Mouse (Mus musculus) megakaryocyte, embryonic 14.5 days (primary cell): Measurements from ENCODE around the gene Zdhhc21. TPM values are rescaled to one million over a fixed set of nuclear protein-coding genes. Genes with fewer than 3 reads are reported as not detected.

Experiments
- H3K27me3 ChIP-seq: replicated peaks from 2 replicates; pipeline ENCODE3; 2012; ENCODE audit warnings: inconsistent platforms
- H3K36me3 ChIP-seq: replicated peaks from 2 replicates; pipeline ENCODE3; 2012; ENCODE audit warnings: low read length, inconsistent platforms, mixed read lengths
- H3K4me1 ChIP-seq: 2 replicates; pipeline ENCODE4 v1.6.1; 2012; ENCODE audit warnings: inconsistent platforms
- H3K4me3 ChIP-seq: replicated peaks from 2 replicates; pipeline ENCODE3; 2012; ENCODE audit warnings: moderate library complexity, mild to moderate bottlenecking, inconsistent platforms
- H3K9me3 ChIP-seq: 2 replicates; pipeline ENCODE4 v1.6.1; 2012; ENCODE audit warnings: inconsistent platforms
- FLI1 ChIP-seq: IDR thresholded peaks from 2 replicates; pipeline ENCODE4 v1.6.1; 2012; ENCODE audit warnings: low read length, inconsistent platforms, mixed read lengths
- GATA1 ChIP-seq: IDR thresholded peaks from 3 replicates; pipeline ENCODE4 v1.6.1; 2012; ENCODE audit warnings: mixed read lengths, low read length, inconsistent platforms, borderline replicate concordance
- polyA plus RNA-seq: library from polyadenylated mRNA; stranded (reverse); fragments of >175 nt; gene quantifications from 2 replicates; pipeline ENCODE4 v1.2.3, GENCODE M21; 2012; ENCODE audit warnings: low replicate concordance; ENCODE audit not compliant: insufficient read depth

Gene Zdhhc21
- polyA plus RNA-seq, 1 experiment = 0.32 TPM

GRCm38 (mm10) chr4:82831155-82831554 lies 28.6 kb downstream of the Zdhhc21 start:
- TF ChIP-seq GATA1 = no peak
- H3K36me3 ChIP-seq = peaks cover 45% of the 10 kb centered on the region
- H3K9me3 ChIP-seq = no peaks in the 10 kb centered on the region
- H3K4me3 ChIP-seq = no peak overlapping the region
- H3K27me3 ChIP-seq = no peaks in the 10 kb centered on the region
- H3K4me1 ChIP-seq = 0 out of 2 replicates have a peak, but pooled peaks cover 8% of the 10 kb centered on the region

DNA sequence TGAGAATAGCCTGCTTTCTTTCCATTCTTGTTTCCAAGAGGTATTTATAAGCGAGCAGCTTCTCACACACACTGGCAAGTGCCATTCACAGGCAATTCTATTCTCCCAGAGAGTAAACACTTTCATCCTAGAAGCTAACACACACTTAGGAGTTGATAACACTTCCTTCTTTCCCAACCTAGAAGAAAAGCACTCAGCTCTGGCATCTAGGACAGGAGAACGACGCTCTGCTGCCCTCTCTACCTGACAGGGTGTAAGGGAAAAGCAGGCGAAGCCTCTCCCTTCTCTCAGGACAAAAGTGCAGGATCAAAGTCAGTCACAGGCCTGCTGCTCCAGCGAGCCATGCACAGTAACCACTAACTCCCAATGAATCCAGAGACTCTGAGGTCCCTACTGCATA lies 30.3 kb downstream of the Zdhhc21 start:
- Histone ChIP-seq H3K4me3 (no peak overlapping the region), H3K36me3 (peaks cover 35% of the 10 kb centered on the region), H3K4me1 (0 out of 2 replicates have a peak, but pooled peaks cover 10% of the 10 kb centered on the region), H3K27me3 (no peaks in the 10 kb centered on the region), H3K9me3 (no peaks in the 10 kb centered on the region)
- no peak for TF ChIP-seq GATA1
- TF ChIP-seq FLI1 = no peak

DNA sequence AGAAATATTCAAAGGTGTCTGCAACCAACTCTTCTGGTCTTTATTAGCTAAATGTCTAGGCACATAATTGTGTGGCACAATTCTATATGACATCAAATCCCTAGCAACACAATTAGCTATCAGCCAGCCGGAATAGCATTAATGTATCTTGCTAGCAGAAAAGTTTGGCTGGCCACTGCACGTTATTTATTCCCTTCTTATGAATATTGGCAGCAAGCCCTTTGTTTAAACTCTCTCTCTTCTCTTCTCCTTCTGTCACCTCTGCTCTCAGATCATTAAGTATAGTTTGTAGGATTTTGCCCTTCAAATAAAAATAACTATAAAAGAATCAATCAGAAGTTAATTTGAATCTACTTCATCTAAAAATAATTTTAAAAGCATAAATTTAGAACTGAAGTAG lies 32.8 kb downstream of the Zdhhc21 start:
- H3K4me1 ChIP-seq = peaks cover 20% of the 10 kb centered on the region
- H3K4me3 ChIP-seq = no peak overlapping the region
- peaks cover 24% of the 10 kb centered on the region for H3K36me3 ChIP-seq
- H3K9me3 ChIP-seq = no peaks in the 10 kb centered on the region
- H3K27me3 ChIP-seq = no peaks in the 10 kb centered on the region
- TF ChIP-seq FLI1 (no peak), GATA1 (no peak)

DNA sequence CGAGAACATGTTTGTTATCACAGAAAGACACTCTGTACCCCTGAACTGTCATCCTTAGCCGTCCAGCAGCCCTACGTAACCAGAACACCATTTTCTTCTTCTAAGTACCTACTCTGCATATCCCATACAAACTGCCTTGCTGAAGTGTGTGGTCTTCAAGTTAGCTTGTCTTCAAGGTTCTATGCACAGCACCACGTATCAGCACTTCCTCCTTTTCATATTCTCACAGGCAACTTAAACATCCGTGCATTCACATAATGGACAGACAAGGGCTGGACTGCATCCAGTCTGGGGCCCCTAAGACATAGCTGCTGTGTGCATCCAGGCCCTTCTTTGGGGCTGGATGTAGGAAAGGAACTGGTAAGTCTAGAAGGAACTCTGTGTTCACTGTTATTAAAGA lies 41.9 kb downstream of the Zdhhc21 start:
- H3K4me3 ChIP-seq = no peak overlapping the region
- no peaks in the 10 kb centered on the region for H3K27me3 ChIP-seq
- H3K4me1 ChIP-seq = peaks cover 19% of the 10 kb centered on the region
- no peaks in the 10 kb centered on the region for H3K9me3 ChIP-seq
- H3K36me3 ChIP-seq = peaks cover 46% of the 10 kb centered on the region
- TF ChIP-seq FLI1 (no peak), GATA1 (no peak)

GRCm38 (mm10) chr4:82816351-82816750 lies 43.4 kb downstream of the Zdhhc21 start:
- Histone ChIP-seq H3K4me1 (peaks cover 15% of the 10 kb centered on the region), H3K4me3 (no peak overlapping the region), H3K9me3 (no peaks in the 10 kb centered on the region), H3K36me3 (peaks cover 42% of the 10 kb centered on the region), H3K27me3 (no peaks in the 10 kb centered on the region)
- TF ChIP-seq GATA1 = no peak
- no peak for TF ChIP-seq FLI1

DNA sequence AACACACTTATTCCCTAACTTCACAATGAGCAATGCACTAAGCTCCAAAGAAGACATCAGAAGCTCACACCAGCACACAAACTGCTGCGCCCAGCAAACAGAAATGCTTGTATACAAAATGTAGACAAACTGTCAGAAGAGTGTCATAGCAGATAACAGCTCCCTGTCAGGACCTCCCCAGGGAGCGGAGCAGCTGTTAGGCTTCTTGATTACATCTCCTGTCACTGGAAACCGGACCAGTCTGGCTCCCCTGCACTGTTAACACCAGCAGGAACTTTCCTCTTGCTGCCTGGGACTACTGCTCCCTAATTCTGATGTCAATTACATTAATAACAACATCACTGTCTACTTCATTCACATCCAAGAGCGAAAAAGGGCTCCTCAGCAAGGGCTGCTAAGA lies 44.5 kb downstream of the Zdhhc21 start:
- Histone ChIP-seq H3K27me3 (no peaks in the 10 kb centered on the region), H3K4me1 (peaks cover 12% of the 10 kb centered on the region), H3K4me3 (no peak overlapping the region), H3K36me3 (peaks cover 42% of the 10 kb centered on the region), H3K9me3 (no peaks in the 10 kb centered on the region)
- TF ChIP-seq FLI1 (no peak), GATA1 (no peak)

DNA sequence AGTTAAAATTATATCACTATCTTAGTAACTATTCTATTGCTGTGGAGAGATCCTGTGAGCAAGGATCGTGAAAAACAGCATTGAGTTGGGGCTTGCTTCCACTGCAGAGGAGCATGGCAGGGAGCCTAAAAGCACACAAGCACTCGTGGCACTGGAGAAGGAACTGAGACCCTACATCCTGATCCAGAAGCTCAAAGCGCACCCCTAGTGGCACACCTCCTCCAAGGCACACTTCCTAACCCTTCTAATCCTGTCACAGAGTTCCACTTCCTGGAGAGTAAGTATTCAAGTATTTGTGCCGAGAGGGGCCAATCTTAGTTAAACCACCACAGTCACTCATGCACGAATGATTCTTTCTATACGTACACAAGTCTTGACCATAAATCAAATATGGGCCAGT lies 46.4 kb downstream of the Zdhhc21 start:
- no peak for TF ChIP-seq FLI1

DNA sequence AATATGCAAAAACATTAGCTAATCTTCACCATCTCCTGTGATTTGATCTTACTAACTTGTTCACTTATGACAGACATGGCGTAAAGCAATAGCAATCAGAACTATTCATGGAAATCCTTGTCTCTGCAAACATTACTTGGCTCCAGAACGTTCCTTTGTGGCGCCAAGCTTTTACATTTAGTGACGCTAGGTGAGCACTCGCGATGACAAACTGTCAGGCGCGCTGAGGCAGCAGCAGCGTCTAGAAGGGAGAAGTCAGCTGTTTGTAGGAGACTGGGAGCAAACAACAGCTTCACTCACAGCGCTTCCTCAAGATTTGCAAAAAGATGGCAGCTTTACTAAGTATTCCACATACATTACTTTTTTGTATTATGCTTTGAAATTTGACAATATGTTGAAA lies 51.9 kb downstream of the Zdhhc21 start:
- Histone ChIP-seq H3K36me3 (peaks cover 28% of the 10 kb centered on the region), H3K4me3 (no peak overlapping the region), H3K4me1 (no peaks in the 10 kb centered on the region), H3K27me3 (no peaks in the 10 kb centered on the region), H3K9me3 (no peaks in the 10 kb centered on the region)
- TF ChIP-seq GATA1 = no peak
- no peak for TF ChIP-seq FLI1

More for the DNA sequence above, 46.4 kb downstream of the Zdhhc21 start:
- peaks cover 12% of the 10 kb centered on the region for H3K4me1 ChIP-seq
- H3K36me3 ChIP-seq = peaks cover 33% of the 10 kb centered on the region
- no peak overlapping the region for H3K4me3 ChIP-seq
- no peaks in the 10 kb centered on the region for H3K27me3 ChIP-seq
- H3K9me3 ChIP-seq = no peaks in the 10 kb centered on the region

DNA sequence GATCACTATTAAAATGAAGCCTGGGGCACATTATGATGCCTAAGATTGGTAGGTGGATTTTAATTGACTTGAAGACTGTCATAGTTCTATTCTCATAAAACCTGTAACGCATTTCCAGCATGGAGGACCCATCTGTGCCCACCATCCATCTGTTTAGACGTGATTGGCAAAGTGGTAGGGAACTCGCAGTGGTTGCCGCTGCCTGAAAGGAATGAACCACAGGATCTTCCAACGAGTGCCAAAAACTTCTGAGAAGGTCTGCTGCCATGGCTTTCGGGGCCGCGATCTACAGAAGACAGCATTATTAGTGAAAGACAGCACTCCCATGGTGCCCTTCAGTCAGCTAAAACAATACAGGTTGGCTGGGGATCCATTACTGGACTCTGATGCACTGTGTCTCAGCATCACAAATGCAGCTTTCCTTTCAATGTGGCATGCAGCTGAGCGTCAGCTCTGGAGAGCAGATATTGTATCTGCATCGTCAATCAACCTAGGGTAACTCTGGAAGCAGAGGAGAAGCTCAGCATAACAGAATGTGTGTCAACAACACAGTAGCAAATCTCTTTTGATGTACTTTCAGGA lies 53.5 kb downstream of the Zdhhc21 start:
- Histone ChIP-seq H3K36me3 (peaks cover 27% of the 10 kb centered on the region), H3K4me1 (no peaks in the 10 kb centered on the region), H3K27me3 (no peaks in the 10 kb centered on the region), H3K9me3 (no peaks in the 10 kb centered on the region), H3K4me3 (no peak overlapping the region)
- TF ChIP-seq GATA1 (no peak), FLI1 (no peak)

- Histone ChIP-seq H3K27me3 (no peaks in the 10 kb centered on the region), H3K9me3 (no peaks in the 10 kb centered on the region), H3K36me3 (peaks cover 31% of the 10 kb centered on the region), H3K4me3 (no peak overlapping the region), H3K4me1 (no peaks in the 10 kb centered on the region)
- TF ChIP-seq GATA1 (no peak), FLI1 (no peak)
Observed at GRCm38 (mm10) chr4:82804019-82804418, 55.7 kb downstream of the Zdhhc21 start.

DNA sequence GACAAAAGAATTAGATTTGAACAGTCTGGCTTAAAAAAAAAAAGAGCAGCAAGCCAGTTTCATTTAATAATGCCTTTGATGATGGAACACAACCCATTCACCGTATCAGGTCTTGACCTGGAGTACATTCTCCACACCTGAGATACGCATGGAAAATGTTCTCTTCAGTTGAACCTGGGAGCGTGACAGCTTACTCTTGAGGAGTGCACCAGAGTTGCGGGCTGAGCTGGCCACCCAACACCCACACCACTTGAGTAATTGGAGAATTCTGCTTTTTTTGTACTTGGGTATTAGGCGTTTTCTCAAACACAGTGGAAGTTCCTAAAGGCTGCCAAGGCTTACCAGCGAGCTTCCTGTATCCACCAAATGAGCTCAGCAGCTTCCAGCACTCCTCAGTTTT lies 66.2 kb downstream of the Zdhhc21 start:
- TF ChIP-seq GATA1 = no peak
- TF ChIP-seq FLI1 = no peak
- peaks cover 15% of the 10 kb centered on the region for H3K4me1 ChIP-seq
- peaks cover 9% of the 10 kb centered on the region for H3K36me3 ChIP-seq
- H3K4me3 ChIP-seq = no peak overlapping the region
- no peaks in the 10 kb centered on the region for H3K27me3 ChIP-seq
- H3K9me3 ChIP-seq = no peaks in the 10 kb centered on the region
